Comparison of ENCODE assay signal across 13 mouse cellular contexts in genomic region chr13:28842811-28843210, GRCm38 (mm10).
A peak's percentile ranks its signal among the peaks of the same experiment; 100 is the strongest.
DNase-seq lines count a peak whose midpoint lies in the region; ATAC-seq lines count a peak whose summit lies in the region.
"Had no signal": no experiment of that assay in that cellular context is flagged by ENCODE, and none has a peak within 500 bp of the region (broad histone marks: within the 10 kb centered on the region; RNA-seq: fewer than 3 reads in every experiment).

No protein-coding gene starts in this region.

- H3K27ac ChIP-seq in lung, embryonic 16.5 days (ENCODE audit: low read length), result peak overlapping the region; percentile 32
- H3K27ac ChIP-seq: hindbrain, embryonic 15.5 days; liver, embryonic 15.5 days; midbrain, embryonic 15.5 days had no signal

- DNase-seq in heart, adult 18-20 months, result peak; percentile 24 to 35
- no peak for DNase-seq in heart, postnatal 36 days
- no peak for DNase-seq in lung, postnatal 4 days
- peak; percentile 27 for DNase-seq in brain, adult 2 months (ENCODE audit: low read depth, low spot score)
- no peak for DNase-seq in gastrocnemius, adult 8-10 months (ENCODE audit: low spot score in 2 of 2)
- DNase-seq in testis, postnatal 10 days (ENCODE audit: low spot score), result no peak
- DNase-seq: cerebellum, postnatal 25 days; thymus, adult 18-20 months had no signal

- 49% methylated on average over 3 of the region's 3 CpGs for WGBS in lung, embryonic 16.5 days

- H3K9ac ChIP-seq in lung, embryonic 16.5 days (ENCODE audit: low read length), result no peak overlapping the region
- H3K9ac ChIP-seq: hindbrain, embryonic 15.5 days; liver, embryonic 15.5 days; midbrain, embryonic 15.5 days had no signal

- ATAC-seq in lung, embryonic 16.5 days (ENCODE audit: low read depth), result peak; percentile 39; the same call in 1 of the 2 replicates
- ATAC-seq in megakaryocyte, adult 5-6 weeks (ENCODE audit: poor library complexity, severe bottlenecking), result peak; percentile 54
- ATAC-seq: midbrain, embryonic 15.5 days had no signal

- H3K36me3 ChIP-seq in lung, embryonic 16.5 days (ENCODE audit: control insufficient read depth, insufficient read depth, low read length), result no peaks in the 10 kb centered on the region
- H3K36me3 ChIP-seq: hindbrain, embryonic 15.5 days; liver, embryonic 15.5 days; midbrain, embryonic 15.5 days had no signal

- H3K27me3 ChIP-seq in lung, embryonic 16.5 days (ENCODE audit: control insufficient read depth, insufficient read depth, low read depth, low read length), result no peaks in the 10 kb centered on the region
- H3K27me3 ChIP-seq: hindbrain, embryonic 15.5 days; liver, embryonic 15.5 days; midbrain, embryonic 15.5 days had no signal

- no peak overlapping the region for H3K4me2 ChIP-seq in lung, embryonic 16.5 days (ENCODE audit: low read depth, low read length)
- H3K4me2 ChIP-seq: hindbrain, embryonic 15.5 days; liver, embryonic 15.5 days; midbrain, embryonic 15.5 days had no signal

- intact Hi-C loops in heart, postnatal 36 days (cut with DNase I), result loop anchor here (5.0 kb wide), 2 partner anchors 86 to 109 kb away; partner anchors contain the start of gene Sox4

- no peak overlapping the region for H3K4me3 ChIP-seq in lung, embryonic 16.5 days (ENCODE audit: low read length)
- H3K4me3 ChIP-seq: hindbrain, embryonic 15.5 days; liver, embryonic 15.5 days; midbrain, embryonic 15.5 days had no signal

- peaks cover 14% of the 10 kb centered on the region; the same call in 1 of the 2 replicates for H3K4me1 ChIP-seq in lung, embryonic 16.5 days (replicated peaks; ENCODE audit: control insufficient read depth, insufficient read depth, low read length)
- H3K4me1 ChIP-seq: liver, embryonic 15.5 days had no signal

- no peaks in the 10 kb centered on the region for H3K9me3 ChIP-seq in lung, embryonic 16.5 days (ENCODE audit: control insufficient read depth, low read length)
- H3K9me3 ChIP-seq: hindbrain, embryonic 15.5 days; liver, embryonic 15.5 days; midbrain, embryonic 15.5 days had no signal

Comparison
In these comparisons a context has a peak if more than half of its experiments do, and no peak if none do; other contexts are left out.
1. DNase-seq: peak in heart, adult 18-20 months (2 of 2) and brain, adult 2 months (single experiment); none in heart, postnatal 36 days (0 of 2), lung, postnatal 4 days (0 of 2), gastrocnemius, adult 8-10 months (0 of 2) and testis, postnatal 10 days (single experiment).